Mouse (Mus musculus): ENCODE data around the gene Lst1. TPM values are rescaled to one million over a fixed set of nuclear protein-coding genes. Genes with fewer than 3 reads are reported as not detected.

The Lst1 gene
- polyA plus RNA-seq (2012; rRNA removed): 25.6 and 37.4 TPM in 2 replicates
- polyA plus RNA-seq (2014; fragmentation: Nextera tagmentation; extraction: Ambion mirVana): 32.8 and 37.7 TPM in 2 replicates

DNA sequence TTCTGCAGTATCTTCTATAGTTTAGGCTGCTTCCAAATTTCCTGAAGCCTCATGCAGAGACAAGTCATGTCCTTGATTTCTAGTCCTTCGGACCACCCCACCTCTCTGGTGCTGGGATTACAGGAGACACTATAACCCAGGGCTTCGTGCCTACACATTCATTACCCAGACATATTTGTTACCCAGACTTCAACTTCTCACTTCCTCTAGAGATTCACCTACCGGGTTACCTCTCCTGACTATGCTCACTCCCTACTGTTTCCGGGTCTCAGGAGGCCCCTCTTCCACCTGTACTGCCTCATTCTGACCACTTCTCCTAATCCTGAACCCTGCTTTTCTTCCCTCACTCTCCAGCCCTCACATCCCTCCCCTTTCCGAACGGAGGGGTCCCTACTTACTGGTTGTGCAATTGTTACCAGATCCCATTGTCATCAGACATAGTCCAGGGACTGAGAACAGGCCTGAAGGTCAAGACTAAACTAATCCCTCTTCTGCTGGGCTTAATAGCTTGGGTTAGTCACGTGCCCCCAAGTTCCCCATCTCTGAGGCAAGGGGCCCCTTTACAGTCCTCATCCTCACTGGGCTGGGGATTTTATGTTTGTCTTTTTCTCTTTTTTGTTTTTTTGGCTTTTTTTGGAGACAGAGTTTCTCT, at the start of gene Lst1:
Gene Lst1, minus strand, starts transcription at position 481 of the 652 bp plus-strand sequence.
- H3K9me3 ChIP-seq (ENCODE audit: control insufficient read depth, low read length): no peaks in the 10 kb centered on the region
- peaks cover 3 to 11% of the 10 kb centered on the region in 2 experiments; a peak in 3 of 4 replicates for H3K4me1 ChIP-seq (replicated peaks; ENCODE audit: control insufficient read depth in 2 of 2, insufficient read depth in 2 of 2, low read length in 1 of 2)
- TF ChIP-seq CTCF (IDR thresholded peaks at IDR 0.05; ENCODE audit: low read depth) (no peak), EP300 (IDR thresholded peaks at IDR 0.05; ENCODE audit: low read depth) (no peak)
- DNase-seq (ENCODE audit: low read depth in 3 of 3, low spot score in 3 of 3) (no peak), ATAC-seq (ENCODE audit: insufficient read depth) (no peak)
- H3K4me3 ChIP-seq (ENCODE audit: insufficient read depth in 1 of 2, low read depth in 2 of 2, low read length in 2 of 2): 0 out of 4 replicates have a peak within 1 kb of the TSS, but pooled peaks have one; percentile 2 to 41
- H3K36me3 ChIP-seq (replicated peaks; ENCODE audit: control insufficient read depth, insufficient read depth, low read depth): no peaks in the 10 kb centered on the region
- no peaks in the 10 kb centered on the region for H3K27me3 ChIP-seq (ENCODE audit: control insufficient read depth, insufficient read depth, low read length)
- H3K9ac ChIP-seq (replicated peaks): no peak within 1 kb of the TSS
- 34% methylated on average over 7 of the region's 7 CpGs for WGBS (ENCODE audit: insufficient replicate concordance)
- H3K27ac ChIP-seq: no peak within 1 kb of the TSS
- H3K4me2 ChIP-seq (ENCODE audit: low read depth): peak within 1 kb of the TSS; percentile 15; the same call in 1 of the 2 replicates

- Histone ChIP-seq H3K9ac (replicated peaks) (no peak overlapping the region), H3K27me3 (ENCODE audit: control insufficient read depth, insufficient read depth, low read length) (no peaks in the 10 kb centered on the region), H3K4me2 (ENCODE audit: low read depth) (no peak overlapping the region), H3K4me1 (replicated peaks; ENCODE audit: control insufficient read depth in 2 of 2, insufficient read depth in 2 of 2, low read length in 1 of 2) (peaks cover 7 to 16% of the 10 kb centered on the region in 2 experiments), H3K4me3 (ENCODE audit: insufficient read depth in 1 of 2, low read depth in 2 of 2, low read length in 2 of 2) (no peak overlapping the region), H3K27ac (no peak overlapping the region), H3K36me3 (replicated peaks; ENCODE audit: control insufficient read depth, insufficient read depth, low read depth) (peaks cover 2% of the 10 kb centered on the region), H3K9me3 (ENCODE audit: control insufficient read depth, low read length) (no peaks in the 10 kb centered on the region)
- 85% methylated on average over 12 of the region's 12 CpGs for WGBS (ENCODE audit: insufficient replicate concordance)
- DNase-seq (ENCODE audit: low read depth in 3 of 3, low spot score in 3 of 3): no peak
- no peak for ATAC-seq (ENCODE audit: insufficient read depth)
- TF ChIP-seq EP300 (IDR thresholded peaks at IDR 0.05; ENCODE audit: low read depth) (no peak), CTCF (IDR thresholded peaks at IDR 0.05; ENCODE audit: low read depth) (no peak)
Measured at GRCm38 (mm10) chr17:35237504-35237903, 49.3 kb upstream of the Lst1 start.

DNA sequence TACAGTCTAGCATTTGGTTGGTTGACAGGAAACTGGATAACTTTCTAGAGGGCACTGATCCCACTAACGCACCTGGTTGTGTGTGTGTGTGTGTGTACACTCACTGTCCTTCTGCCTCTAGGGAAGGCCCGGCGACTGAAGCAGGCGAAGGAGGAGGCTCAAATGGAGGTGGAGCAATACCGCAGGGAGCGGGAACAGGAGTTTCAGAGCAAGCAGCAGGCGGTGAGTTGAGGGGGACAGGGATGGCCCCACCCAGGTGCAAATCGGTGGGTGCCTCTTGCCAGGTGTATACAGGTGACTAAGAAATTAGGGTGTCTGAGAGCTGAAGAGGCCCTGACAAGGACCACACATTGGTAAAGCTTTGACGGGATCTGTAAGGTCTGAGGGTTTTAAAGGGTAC, 48.8 kb upstream of the Lst1 start:
- no peak overlapping the region for H3K4me2 ChIP-seq (ENCODE audit: low read depth)
- no peaks in the 10 kb centered on the region for H3K27me3 ChIP-seq (ENCODE audit: control insufficient read depth, insufficient read depth, low read length)

GRCm38 (mm10) chr17:35236390-35236746, 48.1 kb upstream of the Lst1 start:
- Histone ChIP-seq H3K9me3 (ENCODE audit: control insufficient read depth, low read length) (no peaks in the 10 kb centered on the region), H3K36me3 (replicated peaks; ENCODE audit: control insufficient read depth, insufficient read depth, low read depth) (peaks cover 2% of the 10 kb centered on the region), H3K4me1 (replicated peaks; ENCODE audit: control insufficient read depth in 2 of 2, insufficient read depth in 2 of 2, low read length in 1 of 2) (peaks cover 7 to 16% of the 10 kb centered on the region in 2 experiments), H3K4me2 (ENCODE audit: low read depth) (peak overlapping the region; percentile 86), H3K27ac (peak overlapping the region; percentile 86), H3K9ac (replicated peaks) (peak overlapping the region; percentile 76), H3K4me3 (ENCODE audit: insufficient read depth in 1 of 2, low read depth in 2 of 2, low read length in 2 of 2) (peak overlapping the region; percentile 69), H3K27me3 (ENCODE audit: control insufficient read depth, insufficient read depth, low read length) (no peaks in the 10 kb centered on the region)
- peak; percentile 100 for TF ChIP-seq CTCF (IDR thresholded peaks at IDR 0.05; ENCODE audit: low read depth)
- TF ChIP-seq EP300 (IDR thresholded peaks at IDR 0.05; ENCODE audit: low read depth): no peak
- 2% methylated on average over 18 of the region's 18 CpGs for WGBS (ENCODE audit: insufficient replicate concordance)
- DNase-seq (ENCODE audit: low read depth in 3 of 3, low spot score in 3 of 3): peak; percentile 75 to 82 (median 76)
- peak; percentile 70 for ATAC-seq (ENCODE audit: insufficient read depth)

More for the DNA sequence above, 48.8 kb upstream of the Lst1 start:
- Histone ChIP-seq H3K27ac (no peak overlapping the region), H3K4me1 (replicated peaks; ENCODE audit: control insufficient read depth in 2 of 2, insufficient read depth in 2 of 2, low read length in 1 of 2) (peaks cover 7 to 16% of the 10 kb centered on the region in 2 experiments), H3K36me3 (replicated peaks; ENCODE audit: control insufficient read depth, insufficient read depth, low read depth) (peaks cover 2% of the 10 kb centered on the region), H3K9ac (replicated peaks) (no peak overlapping the region), H3K4me3 (ENCODE audit: insufficient read depth in 1 of 2, low read depth in 2 of 2, low read length in 2 of 2) (no peak overlapping the region), H3K9me3 (ENCODE audit: control insufficient read depth, low read length) (no peaks in the 10 kb centered on the region)
- TF ChIP-seq CTCF (IDR thresholded peaks at IDR 0.05; ENCODE audit: low read depth): no peak
- TF ChIP-seq EP300 (IDR thresholded peaks at IDR 0.05; ENCODE audit: low read depth): no peak
- no peak for DNase-seq (ENCODE audit: low read depth in 3 of 3, low spot score in 3 of 3)
- 80% methylated on average over 9 of the region's 9 CpGs for WGBS (ENCODE audit: insufficient replicate concordance)
- ATAC-seq (ENCODE audit: insufficient read depth): no peak

DNA sequence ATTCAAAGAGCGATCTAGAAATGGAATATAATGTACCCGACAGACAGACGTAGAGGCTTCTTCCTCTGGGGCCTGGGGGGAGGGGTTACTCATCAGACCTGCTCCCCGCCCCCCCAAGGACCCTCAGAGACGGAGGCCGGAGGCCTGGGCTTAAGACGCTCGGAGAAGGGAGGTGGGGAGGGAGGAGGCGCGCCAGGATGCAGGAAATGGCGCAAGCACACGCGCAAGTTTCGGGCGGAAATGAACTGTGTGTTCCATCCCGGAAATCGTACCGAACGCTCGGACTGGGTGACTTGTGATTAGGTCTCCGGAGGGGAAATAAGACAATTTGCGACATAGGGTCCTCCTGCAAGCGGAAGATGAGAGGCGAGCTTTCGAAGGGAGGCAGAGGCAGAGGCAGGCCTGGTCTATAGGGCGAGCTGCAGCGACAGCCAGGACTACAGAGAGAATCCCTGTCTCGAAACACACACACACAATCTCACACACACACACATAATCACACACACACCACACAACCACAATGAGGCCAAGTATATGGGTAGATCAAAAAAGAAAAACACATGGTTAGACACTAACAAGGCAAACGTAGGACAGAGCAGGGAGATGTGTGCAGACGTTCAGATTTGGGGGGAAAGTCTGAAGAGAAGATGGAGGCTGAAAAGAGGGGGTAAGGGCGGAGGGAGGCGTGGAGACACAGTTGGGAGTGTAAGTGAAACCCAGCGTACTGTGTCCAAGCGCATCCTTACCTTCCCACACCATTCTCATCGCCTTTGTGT, 47.6 kb upstream of the Lst1 start, which contains the start of gene Nfkbil1:
Gene Nfkbil1, minus strand, starts transcription at position 179 of the 776 bp plus-strand sequence.
- Histone ChIP-seq H3K9ac (replicated peaks) (peak within 1 kb of the TSS; percentile 76), H3K27ac (peak within 1 kb of the TSS; percentile 86), H3K9me3 (ENCODE audit: control insufficient read depth, low read length) (no peaks in the 10 kb centered on the region), H3K4me2 (ENCODE audit: low read depth) (peak within 1 kb of the TSS; percentile 86), H3K27me3 (ENCODE audit: control insufficient read depth, insufficient read depth, low read length) (no peaks in the 10 kb centered on the region), H3K4me1 (replicated peaks; ENCODE audit: control insufficient read depth in 2 of 2, insufficient read depth in 2 of 2, low read length in 1 of 2) (peaks cover 6 to 13% of the 10 kb centered on the region in 2 experiments), H3K36me3 (replicated peaks; ENCODE audit: control insufficient read depth, insufficient read depth, low read depth) (peaks cover 7% of the 10 kb centered on the region), H3K4me3 (ENCODE audit: insufficient read depth in 1 of 2, low read depth in 2 of 2, low read length in 2 of 2) (peak within 1 kb of the TSS; percentile 69)
- ATAC-seq (ENCODE audit: insufficient read depth) (peak; percentile 80), DNase-seq (ENCODE audit: low read depth in 3 of 3, low spot score in 3 of 3) (peak; percentile 82 to 87 (median 85))
- peak; percentile 30; the same call in 1 of the 2 replicates for TF ChIP-seq EP300 (IDR thresholded peaks at IDR 0.05; ENCODE audit: low read depth)
- no peak for TF ChIP-seq CTCF (IDR thresholded peaks at IDR 0.05; ENCODE audit: low read depth)
- WGBS (ENCODE audit: insufficient replicate concordance): under 1% methylated on average over 35 of the region's 35 CpGs

Data from liver, embryonic 14.5 days (tissue).